Comparison of ENCODE assay signal across 10 mouse cellular contexts in genomic region chr11:35933402-35934085, GRCm38 (mm10). TPM values are rescaled to one million over a fixed set of nuclear protein-coding genes. Genes with fewer than 3 reads are reported as not detected.
A peak's percentile ranks its signal among the peaks of the same experiment; 100 is the strongest.
DNase-seq lines count a peak whose midpoint lies in the region; ATAC-seq lines count a peak whose summit lies in the region.
"Had no signal": no experiment of that assay in that cellular context is flagged by ENCODE, and none has a peak within 500 bp of the region (broad histone marks: within the 10 kb centered on the region; RNA-seq: fewer than 3 reads in every experiment).

No protein-coding gene starts in this region.

- 0 out of 2 replicates have a peak, but pooled peaks have one; percentile 12 for ATAC-seq in embryonic facial prominence, embryonic 12.5 days (ENCODE audit: insufficient number of reproducible peaks, insufficient read depth, low FRiP score, low TSS enrichment)
- ATAC-seq in intestine, embryonic 15.5 days: peak; percentile 31; the same call in 1 of the 2 replicates
- peak; percentile 77; the same call in 1 of the 2 replicates for ATAC-seq in neural tube, embryonic 14.5 days (ENCODE audit: low read depth)

- no peak overlapping the region for H3K27ac ChIP-seq in embryonic facial prominence, embryonic 12.5 days
- H3K27ac ChIP-seq in intestine, embryonic 15.5 days: no peak overlapping the region
- H3K27ac ChIP-seq in neural tube, embryonic 14.5 days (ENCODE audit: low read depth, low read length): peak overlapping the region; percentile 28; the same call in 1 of the 2 replicates

- H3K4me2 ChIP-seq in embryonic facial prominence, embryonic 12.5 days (replicated peaks): peak overlapping the region; percentile 28
- no peak overlapping the region for H3K4me2 ChIP-seq in intestine, embryonic 15.5 days (replicated peaks)
- H3K4me2 ChIP-seq in neural tube, embryonic 14.5 days (ENCODE audit: low read depth, low read length): no peak overlapping the region

- intact Hi-C loops in left cerebral cortex, postnatal 10 days (cut with DNase I): no loop called here
- intact Hi-C loops in left cerebral cortex, postnatal 36 days (cut with DNase I): no loop called here

- peak; percentile 51 to 63 for DNase-seq in left cerebral cortex, postnatal 10 days (ENCODE audit: extremely low spot score in 1 of 2, low spot score in 2 of 2)
- DNase-seq in left cerebral cortex, postnatal 36 days (ENCODE audit: low spot score in 2 of 2): no peak
- DNase-seq in adrenal gland, adult (ENCODE audit: inconsistent age in 2 of 2, low spot score in 1 of 2): no peak
- no peak for DNase-seq in urinary bladder, adult 18-20 months (ENCODE audit: low spot score in 2 of 2)
- DNase-seq in T-cell, adult 2 months (ENCODE audit: low spot score): no peak

- 12% methylated on average over 14 of the region's 14 CpGs for WGBS in embryonic facial prominence, embryonic 12.5 days
- WGBS in intestine, embryonic 15.5 days: 30% methylated on average over 14 of the region's 14 CpGs
- 10% methylated on average over 14 of the region's 14 CpGs for WGBS in neural tube, embryonic 14.5 days

- no peak overlapping the region for H3K9ac ChIP-seq in embryonic facial prominence, embryonic 12.5 days
- no peak overlapping the region for H3K9ac ChIP-seq in intestine, embryonic 15.5 days
- H3K9ac ChIP-seq in neural tube, embryonic 14.5 days (replicated peaks; ENCODE audit: low read depth, low read length): no peak overlapping the region

- 0 out of 2 replicates have a peak, but pooled peaks cover 5% of the 10 kb centered on the region for H3K4me1 ChIP-seq in embryonic facial prominence, embryonic 12.5 days
- H3K4me1 ChIP-seq in intestine, embryonic 15.5 days (replicated peaks): peaks cover 7% of the 10 kb centered on the region
- H3K4me1 ChIP-seq in neural tube, embryonic 14.5 days (ENCODE audit: control insufficient read depth, insufficient read depth, low read length): 0 out of 2 replicates have a peak, but pooled peaks cover 4% of the 10 kb centered on the region

- H3K9me3 ChIP-seq in embryonic facial prominence, embryonic 12.5 days: no peaks in the 10 kb centered on the region
- H3K9me3 ChIP-seq in intestine, embryonic 15.5 days: no peaks in the 10 kb centered on the region
- no peaks in the 10 kb centered on the region for H3K9me3 ChIP-seq in neural tube, embryonic 14.5 days (ENCODE audit: control insufficient read depth, low read length)

- no peaks in the 10 kb centered on the region for H3K36me3 ChIP-seq in embryonic facial prominence, embryonic 12.5 days
- no peaks in the 10 kb centered on the region for H3K36me3 ChIP-seq in intestine, embryonic 15.5 days
- no peaks in the 10 kb centered on the region for H3K36me3 ChIP-seq in neural tube, embryonic 14.5 days (ENCODE audit: control insufficient read depth, insufficient read depth, low read length)

- H3K4me3 ChIP-seq in embryonic facial prominence, embryonic 12.5 days: no peak overlapping the region
- no peak overlapping the region for H3K4me3 ChIP-seq in intestine, embryonic 15.5 days (replicated peaks)
- no peak overlapping the region for H3K4me3 ChIP-seq in neural tube, embryonic 14.5 days (ENCODE audit: low read depth, low read length)
- H3K4me3 ChIP-seq: erythroblast, embryonic 14.5 days had no signal

- H3K27me3 ChIP-seq in embryonic facial prominence, embryonic 12.5 days: no peaks in the 10 kb centered on the region
- H3K27me3 ChIP-seq in intestine, embryonic 15.5 days (replicated peaks): no peaks in the 10 kb centered on the region
- H3K27me3 ChIP-seq in neural tube, embryonic 14.5 days (ENCODE audit: control insufficient read depth, insufficient read depth, low read length): no peaks in the 10 kb centered on the region
- H3K27me3 ChIP-seq: Patski had no signal

RNA-seq across cellular contexts. Expression of gene Wwc1, which starts 46.8 kb away (rescaled TPM):
- total RNA-seq in left cerebral cortex, postnatal 10 days (2021): 100 to 1,000 TPM; 127 to 158 TPM
- total RNA-seq in left cerebral cortex, postnatal 36 days (2021): 100 to 1,000 TPM; 124 to 144 TPM
- 5.7 and 7.8 TPM in 2 replicates for polyA plus RNA-seq in embryonic facial prominence, embryonic 12.5 days (2016; fragmentation: Nextera tagmentation; extraction: Ambion mirVana)
- polyA plus RNA-seq in intestine, embryonic 15.5 days (2015; fragmentation: Nextera tagmentation; extraction: Ambion mirVana): 14.0 and 14.1 TPM in 2 replicates
- polyA plus RNA-seq in neural tube, embryonic 14.5 days (2014; fragmentation: Nextera tagmentation; extraction: Ambion mirVana): 6.0 and 7.2 TPM in 2 replicates

Comparison
In these comparisons a context has a peak if more than half of its experiments do, and no peak if none do; other contexts are left out.
1. DNase-seq: peak in left cerebral cortex, postnatal 10 days (2 of 2); none in left cerebral cortex, postnatal 36 days (0 of 2), adrenal gland, adult (0 of 2), urinary bladder, adult 18-20 months (0 of 2) and T-cell, adult 2 months (single experiment).
2. ATAC-seq: peak in every context shown above with its lines; median percentile 77 in neural tube, embryonic 14.5 days; 31 in intestine, embryonic 15.5 days; 12 in embryonic facial prominence, embryonic 12.5 days.